Mouse (Mus musculus) MEL (cell line): ENCODE results near the gene 9130023H24Rik. TPM values are rescaled to one million over a fixed set of nuclear protein-coding genes. Genes with fewer than 3 reads are reported as not detected.

Experiments used
- DNase-seq: peaks from one replicate; pipeline ENCODE4 v3.0.0; 2011; ENCODE audit warnings: low read depth, low spot score
- H3K27ac ChIP-seq: 2 replicates; pipeline ENCODE4 v1.5.1; 2012; ENCODE audit warnings: low read depth, mild to moderate bottlenecking, control low read depth, low read length, moderate library complexity; ENCODE audit not compliant: control insufficient read depth
- H3K27me3 ChIP-seq, 2 experiments: fragments of 150-350 bp in 1 of 2; sonication (generic) in 1 of 2; 2 replicates each; pipeline ENCODE4 v1.6.1; 2012; ENCODE audit warnings: low read length in 2 of 2, mild to moderate bottlenecking in 2 of 2, improper control_type of control experiment in 1 of 2, moderate library complexity in 1 of 2; ENCODE audit not compliant: insufficient read depth in 2 of 2, control insufficient read depth in 1 of 2
- H3K36me3 ChIP-seq, 2 experiments: 2 replicates each; pipeline ENCODE4 v1.6.1; 2012 to 2014; ENCODE audit warnings: low read length in 2 of 2, improper control_type of control experiment in 1 of 2, inconsistent platforms in 1 of 2, mild to moderate bottlenecking in 1 of 2; ENCODE audit not compliant: insufficient read depth in 2 of 2, control insufficient read depth in 1 of 2
- H3K4me1 ChIP-seq, 2 experiments: fragments of 150-350 bp in 1 of 2; sonication (generic) in 1 of 2; 2 replicates each; pipeline ENCODE4 v1.6.1; 2012; ENCODE audit warnings: low read length in 2 of 2, improper control_type of control experiment in 1 of 2, mild to moderate bottlenecking in 1 of 2; ENCODE audit not compliant: insufficient read depth in 2 of 2, control insufficient read depth in 1 of 2
- H3K4me3 ChIP-seq, 2 experiments: fragments of 150-350 bp in 1 of 2; sonication (generic) in 1 of 2; 2 replicates each; pipeline ENCODE4 v1.5.1; 2012; ENCODE audit warnings: low read depth in 2 of 2, low read length in 2 of 2, mild to moderate bottlenecking in 2 of 2, moderate library complexity in 2 of 2, control low read depth in 1 of 2, improper control_type of control experiment in 1 of 2; ENCODE audit not compliant: control insufficient read depth in 1 of 2, insufficient read depth in 1 of 2
- H3K79me2 ChIP-seq: 2 replicates; pipeline ENCODE4 v1.6.1; 2012; ENCODE audit warnings: mild to moderate bottlenecking, low read length, moderate library complexity; ENCODE audit not compliant: control insufficient read depth, poor library complexity, insufficient read depth
- H3K9ac ChIP-seq: 2 replicates; pipeline ENCODE4 v1.6.1; 2012; ENCODE audit warnings: low read depth, mild to moderate bottlenecking, control low read depth, low read length, moderate library complexity; ENCODE audit not compliant: control insufficient read depth, poor library complexity, severe bottlenecking
- H3K9me3 ChIP-seq: fragments of 150-350 bp; sonication (generic); replicated peaks from 2 replicates; pipeline ENCODE4 v1.6.1; 2012; ENCODE audit warnings: mild to moderate bottlenecking, low read length, improper control_type of control experiment, moderate library complexity; ENCODE audit not compliant: insufficient read depth
- CTCF ChIP-seq, 3 experiments: IDR thresholded peaks in 2 of 3; conservative IDR thresholded peaks in 1 of 3; 2 replicates each; pipeline ENCODE4 v1.5.1; 2011 to 2012; ENCODE audit warnings: low read length in 3 of 3, low read depth in 2 of 3, mild to moderate bottlenecking in 2 of 3, improper control_type of control experiment in 1 of 3, inconsistent platforms in 1 of 3, mixed read lengths in 1 of 3, moderate library complexity in 1 of 3; ENCODE audit not compliant: control insufficient read depth in 1 of 3, insufficient read depth in 1 of 3, poor library complexity in 1 of 3, severe bottlenecking in 1 of 3
- GABPA ChIP-seq: IDR thresholded peaks from 2 replicates; pipeline ENCODE4 v1.6.1; 2012; ENCODE audit warnings: low read depth, mild to moderate bottlenecking, inconsistent platforms, low read length, improper control_type of control experiment, moderate library complexity
- MXI1 ChIP-seq: IDR thresholded peaks from 2 replicates; pipeline ENCODE4 v1.6.1; 2011; ENCODE audit warnings: mild to moderate bottlenecking, low read depth, low read length, improper control_type of control experiment
- POLR2AphosphoS2 ChIP-seq: IDR thresholded peaks from 2 replicates; pipeline ENCODE4 v1.6.1; 2011; ENCODE audit warnings: low read length, improper control_type of control experiment
- SMC3 ChIP-seq: IDR thresholded peaks from 2 replicates; pipeline ENCODE4 v1.6.1; 2011; ENCODE audit warnings: low read depth, low read length, improper control_type of control experiment
- TAL1 ChIP-seq: IDR thresholded peaks from 2 replicates; pipeline ENCODE4 v1.6.1; 2012; ENCODE audit warnings: mild to moderate bottlenecking, inconsistent platforms, low read length, moderate library complexity, mixed read lengths
- TBP ChIP-seq: IDR thresholded peaks from 2 replicates; pipeline ENCODE4 v1.8.0; 2011; ENCODE audit warnings: low read depth, low read length, improper control_type of control experiment
- TCF12 ChIP-seq: IDR thresholded peaks from 2 replicates; pipeline ENCODE4 v1.6.1; 2014; ENCODE audit warnings: low read depth, mild to moderate bottlenecking, inconsistent platforms, low read length, improper control_type of control experiment, moderate library complexity
- USF1 ChIP-seq: IDR thresholded peaks from 2 replicates; pipeline ENCODE4 v1.6.1; 2014; ENCODE audit warnings: low read depth, mild to moderate bottlenecking, inconsistent platforms, low read length, improper control_type of control experiment, moderate library complexity
- USF2 ChIP-seq, 2 experiments: IDR thresholded peaks; 2 replicates each; pipeline ENCODE4 v1.6.1; 2011 to 2012; ENCODE audit warnings: improper control_type of control experiment in 2 of 2, low read length in 2 of 2, borderline replicate concordance in 1 of 2, inconsistent platforms in 1 of 2, low read depth in 1 of 2, mild to moderate bottlenecking in 1 of 2; ENCODE audit not compliant: insufficient read depth in 1 of 2
- polyA plus RNA-seq, 2 experiments: library from polyadenylated mRNA; stranded (reverse) in 1 of 2; unstranded in 1 of 2; fragments of >175 nt in 1 of 2; fragments of >200 nt in 1 of 2; gene quantifications; 2 replicates each; pipeline versions ENCODE4 v1.2.1 to v1.2.4; 2012; ENCODE audit warnings: low replicate concordance in 2 of 2, low read depth in 1 of 2; ENCODE audit not compliant: insufficient read length in 2 of 2, insufficient read depth in 1 of 2, missing spikeins in 1 of 2
- total RNA-seq: library from RNA; depleted of rRNA; stranded (reverse); fragments of 300-350 nt; gene quantifications from 2 replicates; pipeline ENCODE4 v1.2.3, GENCODE M21; 2012; rRNA removed

The 9130023H24Rik gene
- total and polyA plus RNA-seq, 3 experiments: 0.96 to 1.5 TPM; not detected in 1

- Histone ChIP-seq H3K9me3 (no peaks in the 10 kb centered on the region), H3K36me3 (no peaks in the 10 kb centered on the region), H3K27ac (no peak overlapping the region), H3K27me3 (peaks cover 0 to 6% of the 10 kb centered on the region in 2 experiments; a peak in 1 of 4 replicates), H3K9ac (no peak overlapping the region), H3K4me1 (peaks cover 2 to 6% of the 10 kb centered on the region in 2 experiments; a peak in 2 of 4 replicates), H3K79me2 (no peaks in the 10 kb centered on the region), H3K4me3 (no peak overlapping the region)
- TF ChIP-seq GABPA (no peak), TAL1 (no peak), POLR2AphosphoS2 (no peak), USF1 (no peak)
- no peak for DNase-seq
These were observed 34.8 kb downstream of the 9130023H24Rik start for GRCm38 (mm10) chr7:128203071-128203470.

GRCm38 (mm10) chr7:128201607-128202006 lies 36.2 kb downstream of the 9130023H24Rik start:
- Histone ChIP-seq H3K79me2 (no peaks in the 10 kb centered on the region), H3K9ac (no peak overlapping the region), H3K27ac (no peak overlapping the region), H3K9me3 (no peaks in the 10 kb centered on the region), H3K4me1 (peaks cover 1 to 6% of the 10 kb centered on the region in 2 experiments; a peak in 2 of 4 replicates), H3K36me3 (no peaks in the 10 kb centered on the region), H3K4me3 (no peak overlapping the region), H3K27me3 (peaks cover 0 to 8% of the 10 kb centered on the region in 2 experiments; a peak in 2 of 4 replicates)
- TF ChIP-seq MXI1: no peak
- no peak for TF ChIP-seq TCF12
- no peak for TF ChIP-seq CTCF (IDR thresholded peaks at IDR 0.05 in 2 of 3, conservative IDR thresholded peaks at IDR 0.05 in 1 of 3; ENCODE audit: control insufficient read depth in 1 of 3, insufficient read depth in 1 of 3, low read depth in 2 of 3, low read length in 3 of 3, poor library complexity in 1 of 3, severe bottlenecking in 1 of 3)
- TF ChIP-seq USF2 (IDR thresholded peaks at IDR 0.05; ENCODE audit: borderline replicate concordance in 1 of 2, insufficient read depth in 1 of 2, low read depth in 1 of 2, low read length in 2 of 2): no peak
- TF ChIP-seq SMC3: no peak
- no peak for TF ChIP-seq TBP
- no peak for DNase-seq

Other genes starting within 250 kb of the 9130023H24Rik start
- 0.10 and 0.12 TPM in 2 replicates for gene Pycard, start 244.2 kb downstream of the 9130023H24Rik start, total RNA-seq
- under 1 TPM in 1 of 2 experiments, not detected in 1; 0.24 TPM for gene Pycard, start 244.2 kb downstream of the 9130023H24Rik start, polyA plus RNA-seq
- 0.13 and 0.19 TPM in 2 replicates for gene Trim72, start 234.1 kb downstream of the 9130023H24Rik start, total RNA-seq
- gene Trim72, start 234.1 kb downstream of the 9130023H24Rik start, polyA plus RNA-seq: under 1 TPM in 1 of 2 experiments, not detected in 1; 0.14 TPM
- not detected in 2 replicates for gene Itgam, start 175.4 kb downstream of the 9130023H24Rik start, total RNA-seq
- gene Itgam, start 175.4 kb downstream of the 9130023H24Rik start, polyA plus RNA-seq: not detected
- not detected in 2 replicates for gene Gm49368, start 175.3 kb downstream of the 9130023H24Rik start, total RNA-seq
- gene Gm49368, start 175.3 kb downstream of the 9130023H24Rik start, polyA plus RNA-seq: not detected
- 0.08 TPM in 1 of 2 replicates, not detected in the other for gene Itgax, start 108.5 kb downstream of the 9130023H24Rik start, total RNA-seq
- under 1 TPM in 1 of 2 experiments, not detected in 1; 0.01 TPM for gene Itgax, start 108.5 kb downstream of the 9130023H24Rik start, polyA plus RNA-seq
- not detected in 2 replicates for gene Itgad, start 83.7 kb downstream of the 9130023H24Rik start, total RNA-seq
- not detected for gene Itgad, start 83.7 kb downstream of the 9130023H24Rik start, polyA plus RNA-seq
- 2.9 and 3.1 TPM in 2 replicates for gene Cox6a2, start 31.6 kb downstream of the 9130023H24Rik start, total RNA-seq
- 10 to 100 TPM in 1 of 2 experiments, not detected in 1; 18.2 TPM for gene Cox6a2, start 31.6 kb downstream of the 9130023H24Rik start, polyA plus RNA-seq
- 13.3 and 14.6 TPM in 2 replicates for gene Armc5, start 689 bp downstream of the 9130023H24Rik start, total RNA-seq
- 10 to 100 TPM in 1 of 2 experiments, not detected in 1; 23.7 TPM for gene Armc5, start 689 bp downstream of the 9130023H24Rik start, polyA plus RNA-seq
- 0.10 TPM in 1 of 2 replicates, not detected in the other for gene Tgfb1i1, start 8.8 kb upstream of the 9130023H24Rik start, total RNA-seq
- under 1 TPM in 1 of 2 experiments, not detected in 1; 0.21 TPM for gene Tgfb1i1, start 8.8 kb upstream of the 9130023H24Rik start, polyA plus RNA-seq
- 0.29 and 0.58 TPM in 2 replicates for gene Slc5a2, start 27.6 kb upstream of the 9130023H24Rik start, total RNA-seq
- gene Slc5a2, start 27.6 kb upstream of the 9130023H24Rik start, polyA plus RNA-seq: under 1 TPM in 1 of 2 experiments, not detected in 1; 0.25 TPM
- gene BC017158, start 60.1 kb upstream of the 9130023H24Rik start, total RNA-seq: 16.2 and 19.8 TPM in 2 replicates
- 10 to 100 TPM in 1 of 2 experiments, not detected in 1; 41.6 TPM for gene BC017158, start 60.1 kb upstream of the 9130023H24Rik start, polyA plus RNA-seq
- 44.6 and 44.7 TPM in 2 replicates for gene Rgs10, start 180.7 kb upstream of the 9130023H24Rik start, total RNA-seq
- 10 to 100 TPM in 1 of 2 experiments, not detected in 1; 42.3 TPM for gene Rgs10, start 180.7 kb upstream of the 9130023H24Rik start, polyA plus RNA-seq
- 42.7 and 54.3 TPM in 2 replicates for gene Tial1, start 223.7 kb upstream of the 9130023H24Rik start, total RNA-seq
- 100 to 1,000 TPM in 1 of 2 experiments, not detected in 1; 126 TPM for gene Tial1, start 223.7 kb upstream of the 9130023H24Rik start, polyA plus RNA-seq